Mouse (Mus musculus): ENCODE measurements around the gene 3110040M04Rik.

DNA sequence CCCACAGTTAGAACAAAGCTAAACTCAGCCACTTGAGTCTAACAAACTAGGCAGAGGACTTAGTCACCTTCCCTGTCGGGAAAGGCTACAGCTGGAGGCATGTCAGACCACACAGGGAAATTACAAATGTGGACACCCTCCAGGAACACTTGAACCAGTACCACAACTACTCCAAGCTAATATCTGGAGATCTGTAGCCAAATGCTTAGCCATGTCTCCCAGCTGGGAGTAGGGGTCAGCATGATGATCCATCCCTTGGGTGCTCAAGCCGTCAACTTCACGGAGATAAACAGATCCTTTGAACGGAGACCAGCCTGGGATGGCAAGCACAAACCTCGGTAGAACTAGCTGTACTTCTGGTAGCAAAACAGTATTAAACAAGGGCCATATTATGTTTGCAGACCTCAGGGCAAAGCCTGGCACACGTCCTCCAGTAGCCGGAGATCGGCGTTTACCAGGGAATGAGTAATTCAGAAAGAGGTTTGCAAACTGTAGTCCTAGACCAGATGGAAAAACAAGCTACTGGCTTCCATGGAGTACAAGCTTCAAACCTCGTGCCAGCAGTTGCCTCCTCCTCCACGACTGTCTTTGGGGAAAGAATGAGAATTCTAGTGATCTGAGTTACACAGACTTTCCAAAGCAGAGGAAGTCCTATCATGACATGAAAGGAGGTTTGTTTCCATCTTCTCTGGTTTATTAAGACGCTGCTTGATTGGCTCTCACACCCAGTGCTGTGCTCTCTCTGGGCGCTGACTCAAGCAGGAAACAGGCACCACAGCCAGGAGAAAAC is 32.4 kb downstream of the 3110040M04Rik start:
- no peak for TF ChIP-seq CTCF (IDR thresholded peaks at IDR 0.05; ENCODE audit: low read depth, low read length)
- TF ChIP-seq POLR2A (IDR thresholded peaks at IDR 0.05; ENCODE audit: borderline replicate concordance, low read depth, low read length), result no peak

Measured in bone marrow macrophage, adult 2 months (primary cell).